Mouse (Mus musculus) megakaryocyte, embryonic 14.5 days (primary cell): ENCODE data around the gene Fam117b.

Experiments used
- FLI1 ChIP-seq: IDR thresholded peaks from 2 replicates; pipeline ENCODE4 v1.6.1; 2012; ENCODE audit warnings: low read length, inconsistent platforms, mixed read lengths
- GATA1 ChIP-seq: IDR thresholded peaks from 3 replicates; pipeline ENCODE4 v1.6.1; 2012; ENCODE audit warnings: mixed read lengths, low read length, inconsistent platforms, borderline replicate concordance

- TF ChIP-seq GATA1 (no peak), FLI1 (no peak)
Measured at GRCm38 (mm10) chr1:60008743-60009142, 95.9 kb downstream of the Fam117b start.
